Mouse (Mus musculus) midbrain, embryonic 14.5 days (tissue): ENCODE measurements around the gene Fscn1. TPM values are rescaled to one million over a fixed set of nuclear protein-coding genes. Genes with fewer than 3 reads are reported as not detected.

ENCODE experiments used
- ATAC-seq: fragments of 200-750 bp; cut with Nextera tagmentation; 2 replicates; pipeline ENCODE4 v1.8.0; 2017; ENCODE audit warnings: moderate number of reproducible peaks, moderate library complexity; ENCODE audit not compliant: low FRiP score, low TSS enrichment
- DNase-seq: peaks from one replicate; pipeline ENCODE4 v3.0.0-alpha.2; 2015
- H3K27ac ChIP-seq: fragments of 300-500 bp; sonication (generic); replicated peaks from 2 replicates; pipeline ENCODE4 v1.5.1; 2014; ENCODE audit warnings: mild to moderate bottlenecking, low read depth, low read length, moderate library complexity
- H3K27me3 ChIP-seq: fragments of 300-500 bp; sonication (generic); 2 replicates; pipeline ENCODE4 v1.6.1; 2014; ENCODE audit warnings: low read length, control low read depth, mixed read lengths; ENCODE audit not compliant: control insufficient read depth, insufficient read depth
- H3K36me3 ChIP-seq: fragments of 300-500 bp; sonication (generic); 2 replicates; pipeline ENCODE4 v1.6.1; 2014; ENCODE audit warnings: low read length, control low read depth; ENCODE audit not compliant: control insufficient read depth, insufficient read depth
- H3K4me1 ChIP-seq: fragments of 300-500 bp; sonication (generic); 2 replicates; pipeline ENCODE4 v1.6.1; 2014; ENCODE audit warnings: mild to moderate bottlenecking, antibody characterized with exemption, low read length, control low read depth; ENCODE audit not compliant: control insufficient read depth, insufficient read depth
- H3K4me2 ChIP-seq: fragments of 300-500 bp; sonication (generic); 2 replicates; pipeline ENCODE4 v1.6.1; 2014; ENCODE audit warnings: mild to moderate bottlenecking, low read length, moderate library complexity
- H3K4me3 ChIP-seq: fragments of 300-500 bp; sonication (generic); replicated peaks from 2 replicates; pipeline ENCODE4 v1.5.1; 2014; ENCODE audit warnings: low read depth, low read length
- H3K9ac ChIP-seq: fragments of 300-500 bp; sonication (generic); replicated peaks from 2 replicates; pipeline ENCODE4 v1.6.1; 2014; ENCODE audit warnings: mild to moderate bottlenecking, low read length, moderate library complexity
- H3K9me3 ChIP-seq: fragments of 300-500 bp; sonication (generic); 2 replicates; pipeline ENCODE4 v1.6.1; 2016; ENCODE audit warnings: low read length, control low read depth, mixed read lengths; ENCODE audit not compliant: control insufficient read depth
- WGBS: fragments of 180-500 bp; shearing (Covaris S2); extraction: QIAGEN DNeasy Blood & Tissue Kit; methylation state at CpG from one replicate; pipeline ENCODE4 v1.1.7; 2014; 5-methylcytosine and 5-hydroxymethylcytosine counted together
- polyA plus RNA-seq: library from polyadenylated mRNA; unstranded; fragments of >200 nt; fragmentation: Nextera tagmentation; extraction: Ambion mirVana; gene quantifications from 2 replicates; pipeline ENCODE4 v1.2.1, GENCODE M21; 2014

Fscn1 gene
- 521 and 580 TPM in 2 replicates for polyA plus RNA-seq

- no peaks in the 10 kb centered on the region for H3K9me3 ChIP-seq
- DNase-seq (peak; percentile 97), ATAC-seq (peak; percentile 71)
- WGBS = 8% methylated on average over 44 of the region's 44 CpGs
- H3K4me3 ChIP-seq = peak within 1 kb of the TSS; percentile 99
- H3K27me3 ChIP-seq = no peaks in the 10 kb centered on the region; the same call in 1 of the 2 replicates
- H3K27ac ChIP-seq = peak within 1 kb of the TSS; percentile 98
- 0 out of 2 replicates have a peak, but pooled peaks cover 3% of the 10 kb centered on the region for H3K36me3 ChIP-seq
- H3K4me1 ChIP-seq = peaks cover 23% of the 10 kb centered on the region
- peak within 1 kb of the TSS; percentile 100 for H3K9ac ChIP-seq
- H3K4me2 ChIP-seq = peak within 1 kb of the TSS; percentile 93
Measured at GRCm38 (mm10) chr5:142959576-142960556, at the start of gene Fscn1. Fscn1 (plus strand) TSS chr5:142960343.

GRCm38 (mm10) chr5:142911629-142912028 is 48.5 kb upstream of the Fscn1 start:
- WGBS = 91% methylated on average over 2 of the region's 2 CpGs
- Histone ChIP-seq H3K9me3 (no peaks in the 10 kb centered on the region), H3K27ac (no peak overlapping the region), H3K4me1 (peaks cover 11% of the 10 kb centered on the region), H3K36me3 (no peaks in the 10 kb centered on the region), H3K4me3 (no peak overlapping the region), H3K4me2 (no peak overlapping the region), H3K27me3 (no peaks in the 10 kb centered on the region), H3K9ac (no peak overlapping the region)
- DNase-seq = no peak
- no peak for ATAC-seq

DNA sequence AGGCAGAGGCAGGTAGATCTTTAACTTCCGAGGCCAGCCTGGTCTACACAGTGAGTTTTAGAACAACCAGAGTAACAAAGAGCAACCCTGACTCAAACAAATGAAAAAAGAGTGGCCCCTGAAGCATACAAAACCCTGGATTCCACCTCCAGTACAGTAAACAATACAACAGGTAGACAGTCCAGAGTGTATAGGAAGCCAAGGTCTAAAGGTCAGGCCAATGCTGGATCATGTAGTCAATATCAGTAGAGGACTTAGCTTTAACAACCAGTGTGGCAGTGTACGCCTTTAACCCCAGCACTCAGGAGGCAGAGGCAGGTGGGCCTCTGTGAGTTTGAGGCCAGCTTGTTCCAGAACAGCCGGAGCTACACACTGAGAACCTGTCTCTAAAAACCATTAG is 47.8 kb upstream of the Fscn1 start:
- Histone ChIP-seq H3K9ac (no peak overlapping the region), H3K9me3 (no peaks in the 10 kb centered on the region), H3K27ac (no peak overlapping the region), H3K4me3 (no peak overlapping the region), H3K4me2 (no peak overlapping the region), H3K27me3 (no peaks in the 10 kb centered on the region), H3K4me1 (peaks cover 6% of the 10 kb centered on the region), H3K36me3 (no peaks in the 10 kb centered on the region)
- DNase-seq = no peak
- no peak for ATAC-seq
- 94% methylated on average over 3 of the region's 3 CpGs for WGBS

DNA sequence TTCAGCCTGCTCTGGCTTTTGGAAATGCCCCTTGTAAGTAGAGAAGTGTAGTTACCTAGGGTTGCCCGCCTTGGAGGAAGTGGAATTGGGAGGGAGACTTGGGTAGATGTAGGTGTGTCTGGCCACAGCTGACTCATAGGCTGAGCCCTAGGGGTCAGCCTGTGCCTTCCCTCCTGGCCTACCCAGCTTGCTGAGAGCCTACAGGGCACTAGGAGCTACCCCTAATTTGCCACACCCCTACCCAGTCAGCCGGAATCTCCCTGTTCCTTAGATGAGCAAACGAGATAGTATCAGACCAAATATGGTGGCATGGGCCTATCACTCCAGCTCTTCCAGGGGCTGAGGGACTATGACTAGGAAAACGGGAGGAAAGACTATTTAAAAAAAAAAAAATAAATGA is 47.4 kb upstream of the Fscn1 start:
- H3K4me1 ChIP-seq = peaks cover 2% of the 10 kb centered on the region
- no peak overlapping the region for H3K9ac ChIP-seq

GRCm38 (mm10) chr5:142915231-142915630 is 44.9 kb upstream of the Fscn1 start:
- Histone ChIP-seq H3K36me3 (no peaks in the 10 kb centered on the region), H3K4me1 (no peaks in the 10 kb centered on the region)

More for the DNA sequence above, 47.4 kb upstream of the Fscn1 start:
- no peak overlapping the region for H3K4me2 ChIP-seq
- no peak overlapping the region for H3K4me3 ChIP-seq
- 87% methylated on average over 4 of the region's 4 CpGs for WGBS
- ATAC-seq (no peak), DNase-seq (no peak)
- no peak overlapping the region for H3K27ac ChIP-seq
- H3K27me3 ChIP-seq = no peaks in the 10 kb centered on the region
- no peaks in the 10 kb centered on the region for H3K9me3 ChIP-seq
- no peaks in the 10 kb centered on the region for H3K36me3 ChIP-seq

DNA sequence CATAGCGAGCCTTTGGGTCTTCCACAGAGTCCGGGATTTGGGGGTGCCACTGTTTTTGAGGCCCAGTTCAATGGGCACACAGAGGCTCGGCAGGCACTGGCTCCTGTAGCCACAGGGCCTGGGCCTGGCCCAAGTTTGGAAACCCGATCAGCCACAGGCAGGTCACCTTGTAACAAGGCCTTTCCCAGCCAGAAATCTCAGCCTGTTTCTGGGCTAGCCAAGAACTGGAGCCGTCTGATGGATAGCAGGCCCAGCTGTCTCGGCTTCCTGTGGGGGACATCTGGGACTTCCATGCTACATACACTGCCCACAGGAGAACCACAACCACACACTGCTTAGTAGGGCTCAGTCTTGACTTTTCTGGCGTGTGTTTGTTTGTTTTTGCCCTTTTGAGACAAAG is 43.5 kb upstream of the Fscn1 start:
- Histone ChIP-seq H3K4me3 (no peak overlapping the region), H3K4me1 (no peaks in the 10 kb centered on the region), H3K27me3 (no peaks in the 10 kb centered on the region), H3K27ac (no peak overlapping the region), H3K9ac (no peak overlapping the region), H3K9me3 (no peaks in the 10 kb centered on the region), H3K36me3 (no peaks in the 10 kb centered on the region), H3K4me2 (no peak overlapping the region)
- ATAC-seq = no peak
- DNase-seq = no peak
- 90% methylated on average over 7 of the region's 7 CpGs for WGBS

More at GRCm38 (mm10) chr5:142915231-142915630, 44.9 kb upstream of the Fscn1 start:
- no peak for ATAC-seq
- Histone ChIP-seq H3K4me3 (no peak overlapping the region), H3K4me2 (no peak overlapping the region), H3K9me3 (no peaks in the 10 kb centered on the region), H3K27ac (no peak overlapping the region), H3K9ac (no peak overlapping the region), H3K27me3 (no peaks in the 10 kb centered on the region)
- WGBS = 94% methylated on average over 11 of the region's 11 CpGs
- DNase-seq = no peak

- no peaks in the 10 kb centered on the region for H3K27me3 ChIP-seq
- no peaks in the 10 kb centered on the region for H3K36me3 ChIP-seq
- no peak for ATAC-seq
- no peak overlapping the region for H3K9ac ChIP-seq
- no peak overlapping the region for H3K4me2 ChIP-seq
- H3K4me3 ChIP-seq = no peak overlapping the region
- no peak overlapping the region for H3K27ac ChIP-seq
- no peaks in the 10 kb centered on the region for H3K9me3 ChIP-seq
- DNase-seq = no peak
- no peaks in the 10 kb centered on the region for H3K4me1 ChIP-seq
- WGBS = 93% methylated on average over 8 of the region's 8 CpGs
Measured at GRCm38 (mm10) chr5:142917402-142917801, 42.7 kb upstream of the Fscn1 start.

DNA sequence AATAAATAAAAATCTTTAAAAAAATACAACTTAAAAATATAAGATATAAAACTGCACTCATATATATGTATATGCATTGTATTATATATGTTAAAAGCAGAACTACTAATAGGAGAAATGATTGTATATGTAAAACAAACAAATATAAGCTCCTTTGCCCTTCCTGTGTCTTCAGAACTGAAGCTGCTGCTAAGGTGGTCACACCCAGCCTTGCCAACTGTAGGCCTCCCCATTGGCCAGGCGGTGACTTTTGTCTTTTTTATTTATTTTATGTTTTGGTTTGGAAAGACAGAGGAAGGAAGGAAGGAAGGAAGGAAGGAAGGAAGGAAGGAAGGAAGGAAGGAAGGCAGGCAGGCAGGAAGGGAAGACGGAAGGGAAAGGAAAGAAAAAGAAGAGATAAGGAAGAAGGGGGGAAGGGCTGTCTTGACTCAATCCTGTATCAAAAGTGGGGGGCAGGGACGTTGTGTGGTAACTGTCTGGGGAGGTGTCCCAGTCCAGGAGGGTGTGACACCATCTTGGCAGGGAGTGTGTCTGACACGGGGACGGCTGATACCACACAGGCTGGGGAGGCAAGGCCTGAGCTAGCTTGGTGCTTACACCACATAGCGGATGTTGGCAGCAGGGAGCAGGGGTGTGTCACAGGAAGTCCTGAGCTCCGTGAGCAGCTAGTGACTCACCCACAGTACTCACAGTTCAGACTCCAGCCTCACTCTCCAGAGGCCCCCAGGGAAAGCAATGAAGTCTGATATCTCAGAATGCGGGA is 39.7 kb upstream of the Fscn1 start:
- Histone ChIP-seq H3K36me3 (no peaks in the 10 kb centered on the region), H3K9me3 (no peaks in the 10 kb centered on the region), H3K4me3 (no peak overlapping the region), H3K4me2 (no peak overlapping the region), H3K27me3 (no peaks in the 10 kb centered on the region), H3K9ac (no peak overlapping the region), H3K4me1 (no peaks in the 10 kb centered on the region), H3K27ac (no peak overlapping the region)
- 76% methylated on average over 8 of the region's 8 CpGs for WGBS
- DNase-seq (no peak), ATAC-seq (no peak)
